Mouse (Mus musculus): Measurements from ENCODE around the gene Dusp10.

The Dusp10 gene

DNA sequence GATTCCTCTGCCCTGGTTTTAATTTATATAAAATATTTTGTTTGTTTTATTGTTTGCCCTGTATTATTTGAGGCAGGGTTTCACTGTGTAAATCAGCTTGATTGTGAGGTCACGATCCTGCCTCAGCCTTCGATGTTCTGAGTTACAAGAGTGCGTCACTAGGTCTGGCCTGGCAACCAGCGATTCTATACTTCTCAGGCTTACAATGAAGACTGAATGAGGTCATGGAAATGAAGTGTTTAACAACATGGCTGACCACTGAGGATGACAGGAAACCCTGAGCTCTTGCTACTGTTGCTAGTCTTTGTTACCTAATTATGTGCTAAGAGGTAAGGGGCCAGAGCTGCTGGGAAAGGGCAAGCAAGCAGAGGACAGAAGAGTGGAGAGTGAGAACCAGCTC is at the start of gene Dusp10:
TSS of gene Dusp10 (plus strand) at position 197 of the 400 bp plus-strand sequence.
- DNase-seq: no peak

DNA sequence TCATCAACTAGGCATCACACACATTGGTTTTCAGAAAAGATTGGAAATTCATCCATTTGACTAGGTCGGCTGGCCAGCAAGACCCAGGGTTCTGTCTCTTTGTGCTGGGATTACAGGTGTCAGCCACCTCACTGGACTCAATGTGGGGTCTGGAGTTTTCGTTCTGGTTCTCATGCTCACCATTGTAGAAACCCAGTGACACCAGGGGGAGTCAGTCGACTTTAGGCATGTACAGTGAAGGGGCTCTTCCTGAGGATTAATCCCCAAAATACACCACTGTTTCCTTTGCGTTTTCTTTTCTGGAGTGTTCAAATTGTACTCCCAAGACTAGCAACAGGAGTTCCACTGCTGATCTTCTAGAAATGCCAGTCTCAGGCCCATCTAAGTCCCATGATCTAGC is 47.8 kb upstream of the Dusp10 start:
- peak; percentile 39 for DNase-seq

- no peak for DNase-seq
Measured at GRCm38 (mm10) chr1:183969265-183969664, 43.8 kb upstream of the Dusp10 start.

DNA sequence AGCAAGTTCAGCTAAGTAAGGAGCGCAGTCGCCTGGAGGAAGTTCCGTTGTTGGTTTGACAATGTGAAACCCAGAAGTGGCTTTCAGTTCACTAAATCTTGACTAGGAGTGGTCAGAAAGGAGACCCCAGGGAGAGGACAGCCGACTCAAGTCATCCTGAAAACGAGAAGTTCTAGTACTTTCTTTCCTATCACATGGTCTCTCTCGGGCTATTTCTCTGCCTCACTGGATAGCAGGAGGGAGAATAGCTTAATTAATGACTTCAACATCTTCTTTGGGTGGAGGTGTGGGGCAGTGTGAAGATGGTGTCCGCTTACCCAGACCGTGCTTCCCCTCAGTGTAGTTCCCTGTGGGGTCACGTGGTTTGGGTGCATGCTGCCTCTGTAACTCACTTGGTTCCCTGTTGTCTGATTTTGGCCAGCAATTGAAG is 33.3 kb upstream of the Dusp10 start:
- DNase-seq: no peak

DNA sequence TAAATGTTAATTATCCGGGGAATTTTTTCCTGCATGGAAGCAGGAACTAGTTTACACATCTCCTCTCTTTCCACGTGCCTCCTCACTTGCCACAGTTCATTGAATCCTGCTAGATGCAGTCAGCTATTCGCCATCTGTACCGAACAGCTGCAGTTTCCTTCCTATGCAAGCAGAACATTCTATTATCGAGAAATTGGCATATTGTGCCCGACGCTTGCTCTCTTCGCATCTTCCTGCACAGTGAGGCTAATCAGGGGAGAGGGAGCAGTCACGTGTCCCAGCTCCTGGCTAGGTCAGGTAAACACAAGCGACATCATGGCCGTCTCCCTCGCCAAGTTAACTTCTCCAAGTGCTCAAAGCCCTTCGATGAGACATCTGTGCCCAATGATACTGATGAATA is 31.0 kb upstream of the Dusp10 start:
- DNase-seq: no peak

- DNase-seq: peak; percentile 48
Measured at GRCm38 (mm10) chr1:183987711-183988245, 25.3 kb upstream of the Dusp10 start.

GRCm38 (mm10) chr1:183991921-183992320 is 21.2 kb upstream of the Dusp10 start:
- no peak for DNase-seq

DNA sequence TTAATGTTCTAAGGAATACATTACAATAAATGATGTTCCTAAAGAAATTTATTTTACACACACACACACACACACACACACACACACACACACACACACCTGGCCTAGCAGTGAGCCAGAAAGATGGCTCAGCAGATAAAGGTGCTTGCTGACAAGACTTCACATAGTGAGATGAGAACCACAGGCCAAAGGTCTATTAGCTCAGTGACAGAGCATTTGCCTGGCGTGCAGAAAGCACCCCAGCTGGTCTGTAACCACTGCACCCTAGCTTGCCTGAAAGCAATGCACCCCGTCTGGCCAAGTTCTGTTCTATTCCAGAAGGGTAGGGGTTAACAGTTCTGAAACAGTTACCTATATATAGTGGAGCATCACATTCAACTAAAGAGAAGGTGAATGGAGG is 15.9 kb upstream of the Dusp10 start:
- no peak for DNase-seq

- DNase-seq: no peak
Measured at GRCm38 (mm10) chr1:184002470-184002869, 10.6 kb upstream of the Dusp10 start.

DNA sequence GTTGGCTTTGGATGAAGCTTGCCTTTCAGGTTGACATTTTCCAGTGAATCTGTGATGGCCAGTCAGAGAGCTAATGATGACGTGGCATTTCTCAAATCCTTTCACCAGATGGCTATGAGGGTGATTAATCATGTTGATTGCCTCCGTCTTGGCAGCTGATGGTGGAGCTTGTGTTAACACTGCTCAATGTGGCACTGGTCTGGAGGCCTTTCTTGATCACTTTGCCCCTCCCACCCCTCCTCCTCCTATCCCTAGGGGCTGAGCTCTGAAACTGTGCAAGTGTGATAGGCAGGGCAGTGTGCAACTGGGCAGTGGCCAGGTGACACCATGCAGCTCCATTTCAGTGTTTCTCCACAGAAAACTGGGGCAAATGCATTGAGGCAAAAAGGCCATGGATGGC is 8.8 kb upstream of the Dusp10 start:
- DNase-seq: no peak

DNA sequence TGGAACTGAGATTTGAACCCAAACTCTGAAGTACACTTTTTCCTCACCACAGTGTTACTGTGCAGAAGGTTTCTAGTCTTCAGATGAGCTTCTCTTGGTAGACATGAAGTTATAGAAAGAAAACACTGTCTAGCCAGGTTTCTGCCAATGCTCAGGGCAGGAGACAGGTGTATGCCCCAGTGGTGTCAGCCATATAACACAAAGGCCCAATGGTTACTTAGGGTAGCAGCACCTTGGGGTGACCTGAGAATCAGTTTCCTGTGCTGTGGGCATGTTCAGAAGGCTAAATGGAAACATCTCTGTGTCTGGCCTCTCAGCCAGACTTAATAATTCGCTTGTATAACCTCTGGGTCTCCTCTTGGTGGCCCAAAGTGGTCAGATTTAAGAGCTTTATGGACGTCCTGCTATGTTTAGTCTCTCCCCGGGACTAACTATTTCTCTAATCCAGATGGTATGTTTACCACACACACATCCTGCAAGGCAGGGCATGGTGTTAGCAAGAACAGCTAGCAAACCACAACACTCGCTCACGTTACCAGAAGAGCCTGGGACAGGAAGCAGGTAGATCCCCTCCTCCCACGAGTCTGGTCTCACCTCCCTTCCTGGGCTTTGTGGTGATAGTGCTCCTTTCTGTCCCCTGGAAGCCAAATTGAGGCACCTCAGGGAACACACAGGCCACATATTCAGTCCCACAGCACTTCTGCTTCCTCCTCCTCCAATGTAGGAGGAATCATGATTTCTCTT is 7.6 kb upstream of the Dusp10 start:
- peak; percentile 83 for DNase-seq

DNA sequence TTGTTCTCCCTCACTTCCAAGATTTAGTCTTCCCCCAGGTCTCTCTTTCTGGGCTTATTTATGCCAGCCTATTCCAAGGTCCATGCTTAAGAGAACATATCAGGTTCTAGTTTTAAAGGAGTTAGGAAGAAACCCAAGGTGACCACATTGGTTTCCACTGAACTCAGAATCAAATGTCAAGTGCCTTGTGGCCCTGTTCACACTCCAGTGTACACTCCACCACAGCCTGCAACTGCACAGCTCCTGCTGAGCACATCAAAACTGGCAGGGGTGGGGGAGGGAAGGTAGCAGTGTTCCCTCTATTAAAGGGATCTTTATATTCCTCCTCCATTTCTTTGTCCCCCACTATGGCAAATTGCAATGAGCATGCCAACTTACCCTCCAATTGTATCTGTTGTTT is 7.0 kb upstream of the Dusp10 start:
- DNase-seq: peak; percentile 36

DNA sequence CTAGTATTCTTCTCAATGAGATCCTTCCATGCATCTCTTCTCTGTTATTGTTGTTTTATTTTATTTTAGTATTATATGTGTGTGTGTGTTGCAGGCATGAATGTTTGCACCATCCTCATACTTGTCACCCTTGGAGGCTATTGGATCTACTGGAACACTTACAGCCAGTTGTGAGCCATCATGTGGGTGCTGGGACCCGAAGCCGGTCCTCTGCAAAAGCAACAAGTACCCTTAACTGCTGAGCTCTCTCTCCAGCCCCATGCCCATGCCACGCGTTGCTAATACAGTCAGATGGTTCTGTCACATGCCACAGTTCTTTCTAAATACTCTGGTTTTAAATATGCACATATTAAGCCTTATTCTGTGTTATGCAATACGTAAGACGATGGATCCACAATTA is 1.8 kb upstream of the Dusp10 start:
- no peak for DNase-seq

- DNase-seq: peak; percentile 54
Measured at GRCm38 (mm10) chr1:184014091-184014490, 989 bp downstream of the Dusp10 start.

- no peak for DNase-seq
Measured at GRCm38 (mm10) chr1:184015995-184016730, 3.1 kb downstream of the Dusp10 start.

- DNase-seq: no peak
Measured at GRCm38 (mm10) chr1:184017606-184018005, 4.5 kb downstream of the Dusp10 start.

DNA sequence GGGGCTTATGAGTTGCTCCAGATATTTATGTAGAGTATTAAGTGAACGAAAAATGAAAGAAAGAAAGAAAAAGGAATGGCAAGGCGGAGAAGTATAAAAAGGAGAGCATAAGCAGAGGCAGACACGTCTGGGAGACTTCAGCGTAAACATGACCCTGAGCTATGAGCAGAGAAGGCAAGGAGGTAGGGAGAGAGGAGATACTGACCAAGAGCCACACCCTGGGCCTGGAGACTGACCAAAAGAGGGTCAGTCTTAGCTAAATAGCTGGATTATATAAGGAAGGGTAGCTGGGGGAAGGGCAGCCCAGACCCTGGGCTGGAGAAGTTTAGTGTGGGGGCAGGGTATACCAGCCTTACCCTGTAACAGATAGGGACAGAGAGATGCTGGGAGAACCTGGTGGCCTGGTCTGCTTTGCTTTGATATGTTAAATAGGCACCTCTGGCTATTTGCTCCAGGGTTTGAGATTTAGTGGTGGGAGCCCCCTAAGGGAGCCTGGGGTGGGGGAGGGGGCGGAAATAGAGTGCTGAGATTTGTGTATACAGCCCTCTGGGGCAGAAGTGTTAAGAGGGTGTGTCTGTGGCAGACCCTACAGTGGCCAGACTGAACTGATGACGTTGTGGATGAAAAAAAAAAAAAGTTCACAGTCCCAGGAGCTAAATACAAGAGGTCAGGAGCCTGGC is 6.1 kb downstream of the Dusp10 start:
- no peak for DNase-seq

DNA sequence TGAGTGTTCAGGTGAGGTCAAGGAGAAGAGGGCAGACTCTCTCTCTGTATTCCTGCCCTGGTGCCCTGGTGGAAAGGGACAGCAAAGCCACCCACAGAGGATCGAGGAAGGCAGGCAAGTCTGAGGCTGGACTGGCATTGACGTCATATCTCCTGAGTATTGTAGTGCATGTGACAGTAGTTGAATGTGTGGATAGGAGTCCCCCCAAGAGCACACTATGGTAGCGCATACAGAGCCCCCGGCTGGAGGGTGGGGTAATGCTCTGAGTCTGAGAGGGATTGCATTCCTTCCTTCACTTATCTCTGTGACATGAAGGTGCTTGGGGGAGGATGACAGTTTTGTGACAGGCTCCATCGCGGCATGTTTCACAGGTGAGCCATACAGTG is 6.6 kb downstream of the Dusp10 start:
- no peak for DNase-seq

GRCm38 (mm10) chr1:184023971-184024370 is 10.9 kb downstream of the Dusp10 start:
- no peak for DNase-seq

GRCm38 (mm10) chr1:184024631-184025030 is 11.5 kb downstream of the Dusp10 start:
- peak; percentile 52 for DNase-seq

- DNase-seq: no peak
Measured at GRCm38 (mm10) chr1:184025079-184025478, 12.0 kb downstream of the Dusp10 start.

DNA sequence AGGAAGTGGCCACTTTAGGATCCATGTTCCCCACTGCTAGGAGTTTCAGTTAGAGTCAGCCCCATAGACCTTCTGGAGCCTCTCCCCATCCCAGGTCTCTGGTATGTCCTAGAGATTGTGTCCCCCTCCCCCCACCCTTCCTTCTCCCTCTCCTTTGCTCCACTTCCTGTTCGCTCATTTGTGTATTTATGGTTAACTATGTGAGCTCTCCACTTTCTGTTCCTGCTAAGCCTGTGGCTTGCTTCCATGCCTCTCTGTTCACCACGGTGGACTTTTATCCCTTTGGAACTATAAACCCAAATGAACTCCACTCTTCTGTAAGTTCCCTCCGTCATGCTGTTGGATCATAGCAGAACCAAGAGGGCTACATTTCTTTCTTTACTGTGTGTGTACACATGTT is 13.9 kb downstream of the Dusp10 start:
- no peak for DNase-seq

- DNase-seq: no peak
Measured at GRCm38 (mm10) chr1:184030070-184030802, 17.1 kb downstream of the Dusp10 start.

All from thymus, postnatal 25 days (tissue).